Mouse (Mus musculus) heart, postnatal 0 days (tissue): ENCODE data around the gene Scnn1b.

Source experiments
- CTCF ChIP-seq: IDR thresholded peaks from 2 replicates; pipeline ENCODE4 v1.5.1; 2016; ENCODE audit warnings: antibody characterized with exemption, control low read depth, low read depth
- EP300 ChIP-seq: IDR thresholded peaks from 2 replicates; pipeline ENCODE4 v1.6.1; 2016; ENCODE audit warnings: antibody characterized with exemption, low read depth

GRCm38 (mm10) chr7:121880246-121880645 is 15.4 kb downstream of the Scnn1b start:
- TF ChIP-seq CTCF (no peak), EP300 (no peak)
